Mouse (Mus musculus) myocyte (in vitro differentiated cells): ENCODE data around the gene Gcn1l1.

Experiments
- MAX ChIP-seq: IDR thresholded peaks from one replicate; pipeline ENCODE4 v1.6.1; 2011; ENCODE audit warnings: low read depth, mild to moderate bottlenecking, control low read depth
- POLR2A ChIP-seq: IDR thresholded peaks from one replicate; pipeline ENCODE4 v1.6.1; 2011; ENCODE audit warnings: low read depth, mild to moderate bottlenecking, control low read depth, moderate library complexity; ENCODE audit not compliant: insufficient read length
- POLR2AphosphoS2 ChIP-seq: IDR thresholded peaks from one replicate; pipeline ENCODE4 v1.6.1; 2011; ENCODE audit warnings: low read depth, control low read depth; ENCODE audit not compliant: insufficient read length
- SRF ChIP-seq: IDR thresholded peaks from one replicate; pipeline ENCODE4 v1.6.1; 2011; ENCODE audit warnings: low read depth; ENCODE audit not compliant: control insufficient read depth, insufficient read length
- TCF12 ChIP-seq: IDR thresholded peaks from one replicate; pipeline ENCODE4 v1.6.1; 2011; ENCODE audit warnings: mild to moderate bottlenecking, control low read depth; ENCODE audit not compliant: poor library complexity, insufficient read depth, severe bottlenecking
- TCF3 ChIP-seq: IDR thresholded peaks from one replicate; pipeline ENCODE4 v1.6.1; 2011; ENCODE audit warnings: low read depth, control low read depth; ENCODE audit not compliant: insufficient read length
- USF1 ChIP-seq: IDR thresholded peaks from one replicate; pipeline ENCODE4 v1.6.1; 2011; ENCODE audit warnings: low read depth, mild to moderate bottlenecking, control low read depth, moderate library complexity

DNA sequence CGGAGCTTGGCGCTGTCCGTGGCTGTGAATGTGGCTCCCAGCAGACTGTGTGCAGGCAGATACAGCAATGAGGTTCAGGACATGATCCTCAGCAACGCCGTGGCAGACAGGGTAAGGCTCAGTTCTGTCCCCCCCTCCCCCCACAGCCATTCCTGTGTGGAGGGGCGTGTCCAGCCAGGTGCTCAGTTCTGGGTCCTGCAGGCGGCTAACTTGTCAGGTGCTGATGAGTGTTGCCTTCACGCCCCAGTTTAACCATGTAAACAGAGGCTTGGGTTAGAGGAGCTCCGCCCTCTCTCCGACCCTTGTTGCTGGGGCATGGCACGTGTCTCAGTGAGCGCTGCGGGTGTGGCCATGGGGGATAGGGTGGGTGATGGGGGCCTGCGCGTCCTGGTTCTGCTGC is 54.6 kb downstream of the Gcn1l1 start:
- TF ChIP-seq SRF (no peak), POLR2A (no peak), POLR2AphosphoS2 (no peak), MAX (no peak), TCF12 (no peak), TCF3 (no peak), USF1 (no peak)
